Mouse (Mus musculus): ENCODE data around the gene Pex11g. TPM values are rescaled to one million over a fixed set of nuclear protein-coding genes. Genes with fewer than 3 reads are reported as not detected.

Pex11g gene
- total RNA-seq, 2 experiments from 2014 or later, result 4.1 to 4.5 TPM

GRCm38 (mm10) chr8:3480221-3480785, 12.8 kb upstream of the Pex11g start:
- no peak for DNase-seq

- DNase-seq, result no peak
Observed at GRCm38 (mm10) chr8:3475715-3476429, 8.4 kb upstream of the Pex11g start.

- DNase-seq, result no peak
Observed at GRCm38 (mm10) chr8:3470562-3470961, 3.1 kb upstream of the Pex11g start, which contains the start of gene Tex45. Tex45 (plus strand) TSS chr8:3470862.

DNA sequence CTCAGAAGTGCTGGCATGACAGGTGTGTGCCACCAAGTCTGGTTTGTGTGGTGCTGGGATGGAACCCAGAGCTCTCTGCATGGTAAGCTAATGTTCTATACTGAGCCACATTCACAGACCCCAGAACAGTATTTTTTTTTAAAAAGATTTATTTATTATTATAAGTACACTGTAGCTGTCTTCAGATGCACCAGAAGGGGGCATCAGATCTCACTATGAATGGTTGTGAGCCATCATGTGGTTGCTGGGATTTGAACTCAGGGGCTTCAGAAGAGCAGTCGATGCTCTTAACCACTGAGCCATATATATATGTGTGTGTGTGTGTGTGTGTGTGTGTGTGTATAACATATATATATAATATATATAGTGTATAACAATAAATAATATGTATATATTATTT, 1.4 kb upstream of the Pex11g start:
- DNase-seq, result no peak

- no peak for DNase-seq
Observed at GRCm38 (mm10) chr8:3467886-3468545, 536 bp upstream of the Pex11g start.

GRCm38 (mm10) chr8:3464309-3464708, 3.2 kb downstream of the Pex11g start:
- peak; percentile 46 for DNase-seq

DNA sequence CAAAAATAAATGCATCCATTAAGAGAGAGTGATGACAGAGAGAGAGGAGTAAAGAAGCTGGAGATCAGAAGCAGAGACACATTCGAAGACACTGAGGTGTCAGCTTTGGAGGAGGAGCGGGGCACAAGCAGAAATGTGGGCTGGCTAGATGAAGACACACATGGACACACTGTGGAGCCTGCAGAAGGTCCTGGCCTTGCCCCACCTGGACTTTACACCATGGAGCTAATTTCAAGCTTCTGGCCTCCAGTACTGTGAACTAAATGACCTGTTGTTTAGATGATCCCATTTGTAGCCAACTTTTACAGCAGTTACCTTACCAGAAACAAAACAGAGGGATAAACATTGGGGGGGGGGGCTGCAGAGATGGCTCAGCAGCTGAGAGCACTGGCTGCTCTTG, 4.2 kb downstream of the Pex11g start:
- no peak for DNase-seq

DNA sequence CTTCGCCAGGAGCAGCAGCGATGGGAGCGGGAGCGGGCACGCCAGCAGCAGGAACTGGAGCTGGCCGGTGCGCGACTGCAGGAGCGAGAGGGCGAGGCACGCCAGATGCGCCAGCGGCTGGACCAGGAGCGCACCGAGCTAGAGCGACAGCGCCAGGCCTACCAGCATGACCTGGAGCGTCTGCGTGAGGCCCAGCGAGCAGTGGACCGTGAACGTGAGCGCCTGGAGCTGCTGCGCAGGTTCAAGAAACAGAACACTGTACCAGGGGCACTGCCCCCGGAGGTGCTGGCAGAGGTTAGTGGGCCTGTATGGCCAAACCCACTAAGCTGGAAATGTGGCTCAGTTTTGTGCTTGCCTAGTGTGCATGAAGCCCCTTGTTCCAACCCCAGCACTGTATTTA, 15.5 kb downstream of the Pex11g start:
- no peak for DNase-seq

DNA sequence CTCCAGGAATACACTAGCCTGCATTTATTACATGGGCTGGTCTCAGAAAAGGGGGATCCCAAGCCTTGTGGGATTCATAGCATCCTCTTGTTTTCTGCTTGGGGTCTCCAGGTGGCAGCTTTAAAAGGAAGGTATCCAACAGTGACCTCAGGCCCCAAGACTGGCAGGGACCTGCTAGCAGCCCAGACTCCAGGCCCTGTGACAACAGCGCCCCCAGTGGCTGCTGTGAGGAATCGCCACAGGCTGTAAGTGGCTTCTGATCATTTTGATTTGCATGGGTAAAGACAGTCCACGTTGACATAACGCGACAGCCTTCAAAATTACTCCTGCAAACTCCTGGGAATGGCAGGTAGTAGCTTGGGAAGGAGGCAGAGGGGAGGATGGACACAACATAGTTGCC, 16.8 kb downstream of the Pex11g start:
- peak; percentile 69 for DNase-seq

DNA sequence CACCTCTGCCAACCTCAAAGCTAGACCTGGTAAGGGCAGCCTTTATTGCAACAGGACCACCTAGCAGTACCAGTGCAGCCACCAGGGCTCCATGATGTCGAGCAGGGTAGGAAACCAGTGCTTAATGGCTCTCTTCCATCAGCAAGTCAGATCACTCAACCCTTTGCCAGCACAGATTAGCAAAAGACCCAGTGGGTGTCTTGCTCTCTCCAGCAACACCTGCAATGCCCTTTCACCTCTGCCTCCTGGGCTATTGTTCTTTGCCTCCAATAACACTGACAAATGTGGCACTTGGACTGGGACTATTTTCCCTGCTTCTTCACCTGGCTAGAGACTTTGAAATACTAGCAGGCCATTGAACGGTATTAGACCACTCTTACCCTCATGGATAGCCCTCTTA, 18.3 kb downstream of the Pex11g start:
- no peak for DNase-seq

DNA sequence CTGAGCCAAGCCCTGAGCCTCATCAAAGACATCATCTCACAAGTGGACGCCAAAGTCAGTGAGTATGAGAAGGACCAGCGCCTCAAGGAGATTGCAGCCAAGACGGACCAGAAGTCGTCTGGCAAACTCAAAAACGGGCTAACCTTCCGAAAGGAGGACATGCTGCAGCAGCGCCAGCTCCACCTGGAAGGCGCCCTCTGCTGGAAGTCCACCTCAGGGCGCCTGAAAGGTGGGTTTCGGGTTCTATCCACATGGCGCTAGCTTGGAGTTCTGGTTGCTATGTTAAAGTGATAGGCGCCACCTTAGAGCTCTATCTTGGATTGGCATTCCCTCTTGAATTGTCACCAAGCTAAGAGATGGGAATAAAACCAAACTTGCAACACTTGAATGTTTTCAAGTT, 28.0 kb downstream of the Pex11g start:
- DNase-seq, result peak; percentile 21

- DNase-seq, result no peak
Observed at GRCm38 (mm10) chr8:3436492-3436891, 31.0 kb downstream of the Pex11g start.

DNA sequence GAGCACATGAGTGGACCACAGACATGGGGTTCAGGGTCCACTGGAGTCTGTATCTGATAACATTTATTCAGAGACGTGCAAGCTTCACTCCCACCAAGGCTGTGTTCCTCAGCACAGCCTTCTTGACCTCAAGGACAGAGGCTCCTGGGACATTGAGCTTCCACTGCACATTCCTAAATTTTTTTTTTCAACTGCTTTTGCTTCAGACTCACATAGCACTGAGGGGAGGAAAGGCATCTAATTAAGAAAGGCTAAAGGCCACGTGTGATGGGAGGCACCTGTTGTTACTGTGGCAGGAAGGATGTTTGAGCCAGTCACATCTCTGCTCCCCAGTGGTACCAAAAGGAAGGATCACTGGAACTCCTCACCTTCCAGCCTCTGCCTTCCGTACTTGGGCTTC, 36.4 kb downstream of the Pex11g start:
- no peak for DNase-seq

DNA sequence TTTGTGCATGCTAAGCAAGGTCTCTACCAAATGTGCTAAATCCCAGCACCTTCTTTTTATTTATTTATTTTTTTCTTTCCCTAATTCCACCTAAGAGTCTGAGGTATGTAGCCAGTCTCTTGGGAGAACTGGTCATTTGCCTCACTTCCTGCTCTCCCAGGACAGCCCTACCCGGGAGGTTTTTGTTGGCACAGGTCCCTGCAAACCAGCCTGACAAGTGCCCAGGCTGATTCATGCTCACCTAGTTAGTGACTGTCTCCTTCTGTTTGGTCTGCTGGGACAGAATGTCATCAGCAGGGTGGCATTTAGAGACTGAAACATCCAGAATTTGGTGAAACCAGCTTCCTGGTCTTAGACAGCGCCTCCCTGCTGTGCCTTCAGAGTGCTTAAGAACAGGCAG, 37.5 kb downstream of the Pex11g start:
- peak; percentile 55 for DNase-seq

DNA sequence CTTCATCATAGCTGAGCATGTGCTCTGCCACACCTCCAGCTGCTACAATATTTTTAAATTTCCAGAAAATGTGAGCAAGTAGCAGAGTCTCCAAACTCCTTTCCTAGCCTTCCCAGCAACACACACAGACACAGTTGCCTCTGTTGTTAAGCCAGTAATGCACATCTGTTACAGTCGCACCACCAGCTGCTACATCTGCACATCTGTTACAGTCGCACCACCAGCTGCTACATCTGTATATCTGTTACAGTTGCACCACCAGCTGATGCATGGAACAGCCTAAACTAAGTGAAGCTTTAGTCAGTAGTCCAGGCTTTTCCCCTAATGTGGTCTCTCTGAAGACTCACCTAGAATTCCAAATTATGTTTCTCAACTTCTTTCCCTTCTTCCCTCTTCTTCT, 39.1 kb downstream of the Pex11g start:
- DNase-seq, result no peak

GRCm38 (mm10) chr8:3426211-3426610, 41.3 kb downstream of the Pex11g start:
- DNase-seq, result no peak

DNA sequence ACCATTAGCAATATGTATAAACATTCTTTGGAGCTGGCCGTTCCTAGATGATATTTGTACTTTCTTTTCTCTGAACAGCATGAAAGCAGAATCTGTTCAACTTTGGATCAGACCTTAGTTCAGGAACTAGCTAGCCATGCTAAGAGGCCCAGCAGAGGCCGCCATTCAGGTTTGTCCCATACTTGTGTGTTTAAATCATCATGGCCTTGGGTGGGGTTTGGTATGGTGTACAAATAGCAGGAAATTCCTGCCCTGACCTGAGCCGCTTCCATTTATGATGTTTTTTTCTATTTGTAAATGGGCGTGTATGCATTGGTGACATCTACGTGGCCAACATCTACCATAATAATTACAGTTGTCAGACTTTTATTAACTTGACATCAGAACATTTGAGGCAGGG, 42.3 kb downstream of the Pex11g start:
- DNase-seq, result no peak

DNA sequence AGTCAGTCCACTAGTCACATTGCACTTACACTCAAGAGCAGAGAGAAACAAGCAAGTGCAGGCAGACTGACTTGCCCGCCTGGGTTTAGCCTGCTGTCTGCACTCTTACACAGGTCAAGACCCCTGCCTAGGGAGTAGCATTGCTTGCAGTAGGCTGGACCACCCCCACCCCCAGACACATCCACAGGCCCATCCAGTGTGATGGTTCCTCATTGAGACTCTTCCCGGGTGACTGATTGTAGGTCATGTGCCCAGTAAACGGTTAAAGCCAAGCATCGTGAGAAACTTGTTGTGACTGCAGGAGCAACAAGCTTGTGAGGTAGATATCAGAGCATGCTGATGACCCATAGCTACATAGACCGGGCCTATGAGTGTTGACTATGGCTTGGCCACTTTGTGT, 46.0 kb downstream of the Pex11g start:
- DNase-seq, result no peak

DNA sequence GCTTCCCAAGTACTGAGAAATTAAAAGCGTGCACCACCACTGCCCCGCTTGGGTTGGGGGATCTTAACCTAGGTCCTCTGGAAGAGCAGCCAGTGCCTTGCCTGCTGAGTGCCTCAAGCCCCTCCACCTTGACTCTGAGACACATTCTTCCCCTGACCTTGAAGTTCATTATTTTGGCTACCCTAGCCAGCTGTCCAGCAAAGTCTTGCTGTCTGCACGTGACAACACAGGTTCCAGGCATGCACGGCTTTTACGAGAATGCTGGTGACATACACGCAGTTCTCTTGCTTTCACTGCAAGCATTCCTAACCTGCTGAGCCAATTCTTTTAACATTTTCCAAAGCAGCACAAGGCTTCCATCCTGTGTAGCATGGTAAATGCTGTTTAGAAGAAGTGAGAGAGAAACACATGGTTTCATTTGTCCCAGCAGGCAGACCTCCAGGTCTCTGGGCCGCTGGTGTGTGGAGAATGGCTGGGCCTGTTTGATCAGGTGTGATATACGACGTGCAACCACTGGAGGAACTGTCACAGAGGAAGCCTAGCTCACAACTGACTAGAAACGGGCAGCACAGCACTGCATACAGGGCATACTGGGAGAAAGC, 47.3 kb downstream of the Pex11g start:
- DNase-seq, result no peak

DNA sequence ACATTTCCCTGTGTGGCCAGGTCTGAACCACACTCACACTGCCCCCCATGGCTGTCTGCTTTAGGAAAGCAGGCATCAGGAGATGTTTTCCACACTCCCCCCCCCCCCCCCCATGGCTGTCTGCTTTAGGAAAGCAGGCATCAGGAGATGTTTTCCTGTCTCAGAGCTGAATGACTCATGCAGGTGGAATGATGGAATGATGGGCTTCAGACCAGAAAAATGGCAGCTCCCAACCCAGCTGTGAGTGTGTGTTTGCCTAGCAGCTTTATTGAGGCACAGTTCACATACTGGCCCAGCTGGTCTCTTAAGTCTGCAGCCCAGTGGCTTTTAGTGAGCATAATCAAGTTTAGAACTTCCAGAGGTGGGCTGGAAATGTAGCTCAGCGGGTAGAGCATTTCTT, 49.4 kb downstream of the Pex11g start:
- peak; percentile 31 for DNase-seq

DNA sequence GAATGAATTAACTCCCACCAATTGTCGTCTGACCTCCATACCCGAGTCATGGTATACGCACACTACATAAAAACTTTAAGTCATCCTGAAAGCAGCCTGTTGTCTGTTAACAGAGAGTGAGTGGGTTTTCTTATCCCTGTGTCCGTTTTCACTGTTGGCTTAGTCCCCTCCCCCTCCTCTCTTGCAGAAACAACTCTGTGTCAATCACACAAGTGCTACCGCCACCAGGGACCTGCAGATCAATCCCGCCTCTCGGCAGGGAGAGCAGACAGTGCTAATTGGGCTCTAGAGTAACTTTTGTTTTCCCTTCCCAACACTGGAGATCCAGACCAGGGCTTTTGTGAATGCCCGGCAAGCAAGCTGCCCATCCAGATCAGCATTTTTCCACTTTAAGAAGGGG, 50.0 kb downstream of the Pex11g start:
- DNase-seq, result peak; percentile 28

DNA sequence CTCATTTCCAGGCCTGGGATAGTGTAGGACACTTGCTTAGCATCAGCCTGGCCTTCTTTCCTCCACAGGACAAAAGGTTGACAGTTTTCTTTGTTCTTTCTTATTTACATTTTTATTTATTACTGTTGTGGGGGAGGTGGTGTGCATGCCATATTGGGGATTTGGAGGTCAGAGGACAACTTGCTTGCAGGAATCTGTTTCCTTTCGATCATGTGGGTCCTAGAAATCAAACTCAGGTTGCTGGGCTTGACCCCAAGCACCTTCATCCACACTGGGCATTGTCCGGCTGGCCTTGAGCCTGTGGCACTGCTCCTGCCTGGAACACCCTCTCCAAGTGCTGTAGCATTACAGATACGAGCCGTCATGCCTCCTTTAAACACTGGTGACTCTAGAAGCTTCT, 50.6 kb downstream of the Pex11g start:
- no peak for DNase-seq

GRCm38 (mm10) chr8:3415661-3416060, 51.8 kb downstream of the Pex11g start:
- no peak for DNase-seq

DNA sequence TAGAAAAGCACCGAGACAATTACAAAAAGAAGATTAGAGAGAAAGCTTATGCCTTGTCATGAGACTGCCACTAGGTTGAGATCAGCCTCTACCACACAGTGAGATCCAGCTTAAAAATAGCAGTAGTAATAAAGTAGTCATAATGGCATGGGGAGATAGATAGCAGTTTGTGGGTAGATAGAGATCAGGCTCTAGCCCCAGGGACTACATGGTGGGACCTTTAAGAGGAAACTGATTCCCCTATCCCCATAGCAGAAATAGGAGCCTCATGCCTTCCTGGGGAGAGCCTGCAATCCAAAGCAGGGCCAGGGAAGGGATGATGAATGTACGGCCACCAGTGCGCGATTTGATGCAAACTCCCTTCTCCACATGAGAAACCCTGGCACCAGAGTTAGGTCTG, 52.2 kb downstream of the Pex11g start:
- DNase-seq, result no peak
